Mouse (Mus musculus) erythroblast, embryonic 14.5 days (primary cell): ENCODE data around the gene Cxcl14.

Experiments
- GATA1 ChIP-seq: IDR thresholded peaks from 2 replicates; pipeline ENCODE4 v1.6.1; 2012; ENCODE audit warnings: low read length, inconsistent platforms, mixed read lengths
- TAL1 ChIP-seq: IDR thresholded peaks from 3 replicates; pipeline ENCODE4 v1.6.1; 2012; ENCODE audit warnings: low read length, inconsistent platforms, mixed read lengths

DNA sequence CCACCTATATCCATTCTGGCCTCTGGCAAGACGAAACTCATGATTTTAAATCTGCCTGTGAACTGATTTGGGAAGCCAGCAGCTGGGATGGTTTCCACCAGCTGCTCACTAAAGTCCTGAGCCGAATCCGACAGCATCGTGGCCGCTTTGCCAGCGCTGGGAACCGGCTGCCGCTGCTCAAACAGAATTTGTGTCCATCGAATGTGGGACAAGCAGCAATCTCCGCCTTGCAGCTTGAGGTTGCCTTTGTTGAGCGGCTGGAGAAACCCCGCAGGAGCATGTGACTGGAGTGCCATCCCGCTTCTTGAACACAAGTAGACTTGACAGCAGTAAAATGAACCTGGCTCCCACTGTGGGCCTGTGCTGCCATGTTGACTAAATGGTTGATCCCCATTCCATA, 13.0 kb downstream of the Cxcl14 start:
- no peak for TF ChIP-seq TAL1
- no peak for TF ChIP-seq GATA1
